Mouse (Mus musculus) ES-E14 (cell line): ENCODE measurements around the gene Rdh14. TPM values are rescaled to one million over a fixed set of nuclear protein-coding genes. Genes with fewer than 3 reads are reported as not detected.

ENCODE experiments used
- DNase-seq: peaks from one replicate; pipeline ENCODE4 v3.0.0-alpha.2; 2013; ENCODE audit warnings: low read depth, low spot score
- H3K27ac ChIP-seq: 2 replicates; pipeline ENCODE4 v1.5.1; 2012; ENCODE audit warnings: low read depth, mild to moderate bottlenecking, low read length, moderate library complexity, mixed read lengths; ENCODE audit not compliant: poor library complexity, insufficient read depth, severe bottlenecking
- H3K36me3 ChIP-seq: 2 replicates; pipeline ENCODE4 v1.6.1; 2012; ENCODE audit warnings: mild to moderate bottlenecking, low read length, moderate library complexity, mixed read lengths; ENCODE audit not compliant: control insufficient read depth, poor library complexity, insufficient read depth, severe bottlenecking
- H3K4me1 ChIP-seq, 2 experiments: fragments of 150-350 bp in 1 of 2; sonication (generic) in 1 of 2; 2 replicates each; pipeline ENCODE4 v1.6.1; 2012; ENCODE audit warnings: low read length in 2 of 2, mild to moderate bottlenecking in 1 of 2, mixed read lengths in 1 of 2; ENCODE audit not compliant: control insufficient read depth in 2 of 2, insufficient read depth in 2 of 2, poor library complexity in 1 of 2
- H3K4me3 ChIP-seq, 2 experiments: fragments of 150-350 bp in 1 of 2; sonication (generic) in 1 of 2; 2 replicates each; pipeline ENCODE4 v1.5.1; 2012; ENCODE audit warnings: low read length in 2 of 2, low read depth in 1 of 2, mild to moderate bottlenecking in 1 of 2, mixed read lengths in 1 of 2; ENCODE audit not compliant: insufficient read depth in 1 of 2, poor library complexity in 1 of 2, severe bottlenecking in 1 of 2
- H3K9ac ChIP-seq: 2 replicates; pipeline ENCODE4 v1.6.1; 2012; ENCODE audit warnings: low read depth, mild to moderate bottlenecking, low read length, mixed read lengths; ENCODE audit not compliant: poor library complexity, insufficient read depth, severe bottlenecking
- H3K9me3 ChIP-seq: fragments of 150-350 bp; sonication (generic); 2 replicates; pipeline ENCODE4 v1.6.1; 2012; ENCODE audit warnings: low read depth, mild to moderate bottlenecking, low read length; ENCODE audit not compliant: control insufficient read depth, insufficient read depth
- CHD2 ChIP-seq: IDR thresholded peaks from 2 replicates; pipeline ENCODE4 v1.6.1; 2014; ENCODE audit warnings: mild to moderate bottlenecking, low read depth, low read length, inconsistent platforms
- HCFC1 ChIP-seq: IDR thresholded peaks from 2 replicates; pipeline ENCODE4 v1.6.1; 2012; ENCODE audit warnings: low read length, inconsistent platforms, borderline replicate concordance; ENCODE audit not compliant: insufficient read depth
- MAFK ChIP-seq: IDR thresholded peaks from 2 replicates; pipeline ENCODE4 v1.6.1; 2014; ENCODE audit warnings: mild to moderate bottlenecking, low read depth, low read length, inconsistent platforms; ENCODE audit not compliant: insufficient read depth
- ZC3H11A ChIP-seq: IDR thresholded peaks from 2 replicates; pipeline ENCODE4 v1.6.1; 2012; ENCODE audit warnings: low read depth, mild to moderate bottlenecking, inconsistent platforms, low read length, borderline replicate concordance
- ZNF384 ChIP-seq: IDR thresholded peaks from 2 replicates; pipeline ENCODE4 v1.6.1; 2012; ENCODE audit warnings: low read depth, low read length, inconsistent platforms
- in situ Hi-C, 2 experiments: fragments of 600-800 bp; cut with MboI; formaldehyde crosslinking; loops; one replicate each; pipeline ENCODE4 v1.15.1; 2025; ENCODE audit warnings: low sequenced_read_pairs in 2 of 2, inconsistent platforms in 1 of 2; ENCODE audit not compliant: unreplicated experiment in 2 of 2
- total RNA-seq: library from RNA; depleted of rRNA; stranded (reverse); fragments of 300-350 nt; gene quantifications from 2 replicates; pipeline ENCODE4 v1.2.3, GENCODE M21; 2012

Gene Rdh14
- total RNA-seq, 1 experiment: 5.7 TPM

DNA sequence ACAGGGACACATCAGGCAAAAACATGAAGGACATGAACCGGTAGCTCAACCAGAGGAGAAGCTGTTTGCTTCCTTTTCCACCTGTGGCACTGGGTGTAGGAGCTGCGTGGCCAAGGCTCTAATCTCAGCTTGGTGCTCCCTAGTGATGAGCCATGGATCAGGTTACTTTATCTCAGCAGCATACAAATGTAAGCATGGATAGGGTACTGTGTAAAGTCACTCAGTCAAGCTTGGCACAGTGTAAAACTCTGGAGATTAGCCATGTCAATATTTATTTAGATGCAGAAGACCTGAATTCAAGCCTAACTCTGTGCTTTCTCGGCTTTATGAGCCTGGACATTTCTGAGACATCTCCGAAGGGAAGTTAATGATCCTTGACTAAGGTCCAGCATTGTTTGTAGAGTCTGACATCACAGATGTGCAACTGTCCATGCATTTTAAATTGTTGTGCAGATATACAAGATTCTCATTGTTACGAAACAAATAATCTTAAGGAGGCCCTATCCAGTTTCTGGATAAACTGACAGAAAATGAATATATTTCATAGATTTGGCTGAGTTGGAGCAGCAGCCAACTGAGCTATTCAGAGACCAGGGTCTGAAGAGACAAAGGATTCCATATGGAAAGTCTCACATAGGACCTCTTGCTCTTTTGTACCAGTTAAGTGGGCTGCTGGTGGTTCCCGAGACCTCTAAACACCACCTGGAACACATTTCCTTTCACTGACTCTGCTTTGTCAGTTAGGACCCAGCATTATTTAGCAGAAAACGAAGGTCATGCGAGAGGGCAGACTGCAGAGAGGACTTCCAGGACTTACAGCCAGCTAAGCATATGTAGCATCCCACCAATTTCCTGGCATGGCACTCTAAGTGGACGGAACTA is 35.7 kb downstream of the Rdh14 start:
- no peak overlapping the region for H3K4me3 ChIP-seq
- no peak for DNase-seq
- H3K9ac ChIP-seq: no peak overlapping the region
- H3K4me1 ChIP-seq: no peaks in the 10 kb centered on the region
- no peaks in the 10 kb centered on the region for H3K9me3 ChIP-seq
- no peak overlapping the region for H3K27ac ChIP-seq
- no peaks in the 10 kb centered on the region for H3K36me3 ChIP-seq
- TF ChIP-seq HCFC1 (no peak), CHD2 (no peak), ZNF384 (no peak), ZC3H11A (no peak), MAFK (no peak)
- in situ Hi-C loops: loop anchor here in 1 of 2 experiments (25.0 kb wide), 2 partner anchors 839 to 1364 kb away; no protein-coding TSS in a partner anchor

GRCm38 (mm10) chr12:10430999-10431398 is 40.4 kb downstream of the Rdh14 start:
- no peak overlapping the region for H3K4me3 ChIP-seq
- no peaks in the 10 kb centered on the region for H3K36me3 ChIP-seq
- H3K9ac ChIP-seq: no peak overlapping the region
- DNase-seq: no peak
- H3K27ac ChIP-seq: no peak overlapping the region
- TF ChIP-seq HCFC1 (no peak), ZC3H11A (no peak), MAFK (no peak)
- H3K4me1 ChIP-seq: no peaks in the 10 kb centered on the region
- in situ Hi-C loops: loop anchor here in 1 of 2 experiments (25.0 kb wide), 2 partner anchors 844 to 1369 kb away; no protein-coding TSS in a partner anchor
- H3K9me3 ChIP-seq: no peaks in the 10 kb centered on the region

GRCm38 (mm10) chr12:10438054-10439001 is 47.8 kb downstream of the Rdh14 start:
- Histone ChIP-seq H3K27ac (no peak overlapping the region), H3K36me3 (no peaks in the 10 kb centered on the region), H3K9me3 (no peaks in the 10 kb centered on the region), H3K4me1 (0 out of 4 replicates have a peak, but pooled peaks cover 0 to 3% of the 10 kb centered on the region in 2 experiments), H3K4me3 (no peak overlapping the region), H3K9ac (no peak overlapping the region)
- peak; percentile 40 for DNase-seq
- TF ChIP-seq ZNF384 (no peak), MAFK (no peak), HCFC1 (no peak), CHD2 (no peak), ZC3H11A (no peak)
- in situ Hi-C loops: loop anchor here in 1 of 2 experiments (25.0 kb wide), 2 partner anchors 851 to 1376 kb away; no protein-coding TSS in a partner anchor

- Histone ChIP-seq H3K36me3 (no peaks in the 10 kb centered on the region), H3K9ac (no peak overlapping the region), H3K4me1 (0 out of 4 replicates have a peak, but pooled peaks cover 0 to 3% of the 10 kb centered on the region in 2 experiments), H3K9me3 (no peaks in the 10 kb centered on the region), H3K4me3 (no peak overlapping the region), H3K27ac (no peak overlapping the region)
- TF ChIP-seq ZNF384 (no peak), CHD2 (no peak), HCFC1 (no peak), MAFK (no peak), ZC3H11A (no peak)
- DNase-seq: peak; percentile 13
- in situ Hi-C loops: loop anchor here in 1 of 2 experiments (25.0 kb wide), 2 partner anchors 852 to 1377 kb away; no protein-coding TSS in a partner anchor
These were observed 49.1 kb downstream of the Rdh14 start for GRCm38 (mm10) chr12:10439483-10440235.
